Mouse (Mus musculus) naive thymus-derived CD4-positive, alpha-beta T cell, adult 5 months (primary cell): ENCODE data around the gene Araf. TPM values are rescaled to one million over a fixed set of nuclear protein-coding genes. Genes with fewer than 3 reads are reported as not detected.

Experiments used
- polyA plus RNA-seq: library from polyadenylated mRNA; unstranded; fragments of 100-300 nt; shearing (Covaris generic); gene quantifications from one replicate; pipeline ENCODE4 v1.2.1, GENCODE M21; 2017

Araf gene
- 162 TPM for polyA plus RNA-seq

GRCm38 (mm10) chrX:20797681-20798080 is at the start of gene Araf:
Gene Araf, plus strand, starts transcription at chrX:20797814.

GRCm38 (mm10) chrX:20869962-20870513 is 72.4 kb downstream of the Araf start, which contains the start of gene Timp1:
Gene Timp1, plus strand, starts transcription at chrX:20870166.

Other genes with a start within 250 kb of the Araf start
- not detected for gene Rgn, start 248.0 kb upstream of the Araf start, polyA plus RNA-seq
- gene Rbm10, start 180.3 kb upstream of the Araf start, polyA plus RNA-seq: 50.1 TPM
- gene Ndufb11, start 180.2 kb upstream of the Araf start, polyA plus RNA-seq: 154 TPM
- 181 TPM for gene Uba1, start 139.5 kb upstream of the Araf start, polyA plus RNA-seq
- gene Cdk16, start 109.9 kb upstream of the Araf start, polyA plus RNA-seq: 97.1 TPM
- 13.0 TPM for gene Usp11, start 93.9 kb upstream of the Araf start, polyA plus RNA-seq
- gene Timp1, start 72.4 kb downstream of the Araf start, polyA plus RNA-seq: not detected
- gene Syn1, start 123.2 kb downstream of the Araf start, polyA plus RNA-seq: 0.21 TPM
- gene Cfp, start 133.7 kb downstream of the Araf start, polyA plus RNA-seq: 2.7 TPM
- 9.6 TPM for gene Elk1, start 152.8 kb downstream of the Araf start, polyA plus RNA-seq
- gene Uxt, start 164.2 kb downstream of the Araf start, polyA plus RNA-seq: 40.4 TPM